Mouse (Mus musculus): ENCODE measurements around the gene Dmc1. TPM values are rescaled to one million over a fixed set of nuclear protein-coding genes. Genes with fewer than 3 reads are reported as not detected.

Dmc1 gene
- polyA plus RNA-seq, 1 experiment from 2014 or later, result 0.88 TPM

- H3K4me3 ChIP-seq (ENCODE audit: low read depth, low read length), result no peak overlapping the region
- H3K27ac ChIP-seq (ENCODE audit: low read depth, low read length), result no peak overlapping the region
- ATAC-seq (replicated peaks; ENCODE audit: low FRiP score) (no peak), DNase-seq (ENCODE audit: low spot score) (no peak)
- H3K27me3 ChIP-seq (replicated peaks; ENCODE audit: control insufficient read depth, insufficient read depth, low read length), result no peaks in the 10 kb centered on the region
- H3K9ac ChIP-seq (ENCODE audit: low read depth, low read length), result no peak overlapping the region
- H3K9me3 ChIP-seq (ENCODE audit: control insufficient read depth, low read length), result no peaks in the 10 kb centered on the region
- H3K4me2 ChIP-seq, result no peak overlapping the region
- H3K36me3 ChIP-seq (ENCODE audit: control insufficient read depth, insufficient read depth, low read length), result peaks cover 39% of the 10 kb centered on the region
- no peaks in the 10 kb centered on the region for H3K4me1 ChIP-seq (replicated peaks; ENCODE audit: control insufficient read depth, insufficient read depth, low read length)
- 82% methylated on average over 4 of the region's 4 CpGs for WGBS
Measured at GRCm38 (mm10) chr15:79527192-79527591, 77.7 kb downstream of the Dmc1 start.

GRCm38 (mm10) chr15:79525979-79526768 is 78.7 kb downstream of the Dmc1 start:
- Histone ChIP-seq H3K4me2 (no peak overlapping the region), H3K9me3 (ENCODE audit: control insufficient read depth, low read length) (no peaks in the 10 kb centered on the region), H3K4me1 (replicated peaks; ENCODE audit: control insufficient read depth, insufficient read depth, low read length) (no peaks in the 10 kb centered on the region), H3K9ac (ENCODE audit: low read depth, low read length) (no peak overlapping the region), H3K27me3 (replicated peaks; ENCODE audit: control insufficient read depth, insufficient read depth, low read length) (no peaks in the 10 kb centered on the region), H3K27ac (ENCODE audit: low read depth, low read length) (no peak overlapping the region), H3K36me3 (ENCODE audit: control insufficient read depth, insufficient read depth, low read length) (peaks cover 31% of the 10 kb centered on the region), H3K4me3 (ENCODE audit: low read depth, low read length) (no peak overlapping the region)
- WGBS, result 64% methylated on average over 9 of the region's 9 CpGs
- ATAC-seq (replicated peaks; ENCODE audit: low FRiP score), result 0 out of 2 replicates have a peak, but pooled peaks have one; percentile 39
- DNase-seq (ENCODE audit: low spot score), result no peak

- no peak for DNase-seq (ENCODE audit: low spot score)
- no peak overlapping the region for H3K4me3 ChIP-seq (ENCODE audit: low read depth, low read length)
- no peaks in the 10 kb centered on the region for H3K9me3 ChIP-seq (ENCODE audit: control insufficient read depth, low read length)
- no peak for ATAC-seq (replicated peaks; ENCODE audit: low FRiP score)
- no peaks in the 10 kb centered on the region for H3K4me1 ChIP-seq (replicated peaks; ENCODE audit: control insufficient read depth, insufficient read depth, low read length)
- WGBS, result 83% methylated on average over 5 of the region's 5 CpGs
- H3K36me3 ChIP-seq (ENCODE audit: control insufficient read depth, insufficient read depth, low read length), result peaks cover 25% of the 10 kb centered on the region
- no peaks in the 10 kb centered on the region for H3K27me3 ChIP-seq (replicated peaks; ENCODE audit: control insufficient read depth, insufficient read depth, low read length)
- H3K4me2 ChIP-seq, result no peak overlapping the region
- no peak overlapping the region for H3K9ac ChIP-seq (ENCODE audit: low read depth, low read length)
- H3K27ac ChIP-seq (ENCODE audit: low read depth, low read length), result no peak overlapping the region
Measured at GRCm38 (mm10) chr15:79525564-79525963, 79.3 kb downstream of the Dmc1 start.

- Histone ChIP-seq H3K36me3 (ENCODE audit: control insufficient read depth, insufficient read depth, low read length) (no peaks in the 10 kb centered on the region), H3K9me3 (ENCODE audit: control insufficient read depth, low read length) (no peaks in the 10 kb centered on the region), H3K27me3 (replicated peaks; ENCODE audit: control insufficient read depth, insufficient read depth, low read length) (peaks cover 36% of the 10 kb centered on the region), H3K4me1 (replicated peaks; ENCODE audit: control insufficient read depth, insufficient read depth, low read length) (peaks cover 7% of the 10 kb centered on the region), H3K27ac (ENCODE audit: low read depth, low read length) (no peak overlapping the region), H3K4me2 (peak overlapping the region; percentile 19), H3K9ac (ENCODE audit: low read depth, low read length) (no peak overlapping the region), H3K4me3 (ENCODE audit: low read depth, low read length) (no peak overlapping the region)
- ATAC-seq (replicated peaks; ENCODE audit: low FRiP score), result 0 out of 2 replicates have a peak, but pooled peaks have one; percentile 34
- DNase-seq (ENCODE audit: low spot score), result no peak
- WGBS, result 43% methylated on average over 16 of the region's 16 CpGs
Measured at GRCm38 (mm10) chr15:79519400-79520220, 85.3 kb downstream of the Dmc1 start.

- Histone ChIP-seq H3K9me3 (ENCODE audit: control insufficient read depth, low read length) (no peaks in the 10 kb centered on the region), H3K27ac (ENCODE audit: low read depth, low read length) (no peak overlapping the region), H3K4me3 (ENCODE audit: low read depth, low read length) (no peak overlapping the region), H3K9ac (ENCODE audit: low read depth, low read length) (no peak overlapping the region), H3K4me1 (replicated peaks; ENCODE audit: control insufficient read depth, insufficient read depth, low read length) (peaks cover 7% of the 10 kb centered on the region), H3K36me3 (ENCODE audit: control insufficient read depth, insufficient read depth, low read length) (no peaks in the 10 kb centered on the region), H3K4me2 (no peak overlapping the region), H3K27me3 (replicated peaks; ENCODE audit: control insufficient read depth, insufficient read depth, low read length) (peaks cover 46% of the 10 kb centered on the region)
- DNase-seq (ENCODE audit: low spot score) (no peak), ATAC-seq (replicated peaks; ENCODE audit: low FRiP score) (no peak)
- WGBS, result 82% methylated on average over 3 of the region's 3 CpGs
Measured at GRCm38 (mm10) chr15:79518571-79518970, 86.3 kb downstream of the Dmc1 start.

GRCm38 (mm10) chr15:79517710-79518109 is 87.2 kb downstream of the Dmc1 start:
- DNase-seq (ENCODE audit: low spot score) (no peak), ATAC-seq (replicated peaks; ENCODE audit: low FRiP score) (no peak)
- Histone ChIP-seq H3K27me3 (replicated peaks; ENCODE audit: control insufficient read depth, insufficient read depth, low read length) (peaks cover 53% of the 10 kb centered on the region), H3K27ac (ENCODE audit: low read depth, low read length) (no peak overlapping the region), H3K9ac (ENCODE audit: low read depth, low read length) (no peak overlapping the region), H3K36me3 (ENCODE audit: control insufficient read depth, insufficient read depth, low read length) (no peaks in the 10 kb centered on the region), H3K4me1 (replicated peaks; ENCODE audit: control insufficient read depth, insufficient read depth, low read length) (peaks cover 7% of the 10 kb centered on the region), H3K4me2 (peak overlapping the region; percentile 16; the same call in 1 of the 2 replicates), H3K9me3 (ENCODE audit: control insufficient read depth, low read length) (no peaks in the 10 kb centered on the region), H3K4me3 (ENCODE audit: low read depth, low read length) (no peak overlapping the region)
- WGBS, result 82% methylated on average over 4 of the region's 4 CpGs

- Histone ChIP-seq H3K4me1 (replicated peaks; ENCODE audit: control insufficient read depth, insufficient read depth, low read length) (peaks cover 7% of the 10 kb centered on the region), H3K4me3 (ENCODE audit: low read depth, low read length) (peak within 1 kb of the TSS; percentile 54), H3K27ac (ENCODE audit: low read depth, low read length) (no peak within 1 kb of the TSS), H3K27me3 (replicated peaks; ENCODE audit: control insufficient read depth, insufficient read depth, low read length) (peaks cover 66% of the 10 kb centered on the region), H3K9me3 (ENCODE audit: control insufficient read depth, low read length) (no peaks in the 10 kb centered on the region), H3K36me3 (ENCODE audit: control insufficient read depth, insufficient read depth, low read length) (no peaks in the 10 kb centered on the region), H3K9ac (ENCODE audit: low read depth, low read length) (peak within 1 kb of the TSS; percentile 52), H3K4me2 (peak within 1 kb of the TSS; percentile 88)
- ATAC-seq (replicated peaks; ENCODE audit: low FRiP score) (0 out of 2 replicates have a peak, but pooled peaks have one; percentile 21), DNase-seq (ENCODE audit: low spot score) (no peak)
- WGBS, result 1% methylated on average over 71 of the region's 71 CpGs
Measured at GRCm38 (mm10) chr15:79516171-79517096, 88.5 kb downstream of the Dmc1 start, which contains the start of gene Kdelr3. Gene Kdelr3, plus strand, starts transcription at chr15:79516411.

- Histone ChIP-seq H3K27me3 (replicated peaks; ENCODE audit: control insufficient read depth, insufficient read depth, low read length) (peaks cover 90% of the 10 kb centered on the region), H3K27ac (ENCODE audit: low read depth, low read length) (no peak overlapping the region), H3K4me1 (replicated peaks; ENCODE audit: control insufficient read depth, insufficient read depth, low read length) (no peaks in the 10 kb centered on the region; the same call in none of the 2 replicates), H3K9me3 (ENCODE audit: control insufficient read depth, low read length) (no peaks in the 10 kb centered on the region), H3K36me3 (ENCODE audit: control insufficient read depth, insufficient read depth, low read length) (no peaks in the 10 kb centered on the region), H3K9ac (ENCODE audit: low read depth, low read length) (no peak overlapping the region), H3K4me3 (ENCODE audit: low read depth, low read length) (no peak overlapping the region), H3K4me2 (no peak overlapping the region)
- DNase-seq (ENCODE audit: low spot score), result no peak
- 13% methylated on average over 9 of the region's 9 CpGs for WGBS
- no peak for ATAC-seq (replicated peaks; ENCODE audit: low FRiP score)
Measured at GRCm38 (mm10) chr15:79513940-79514339, 91.0 kb downstream of the Dmc1 start.
